Mouse (Mus musculus): ENCODE data around the gene Olfm2. TPM values are rescaled to one million over a fixed set of nuclear protein-coding genes. Genes with fewer than 3 reads are reported as not detected.
"Not testable (repeated sequence)": the region's sequence is repeated elsewhere in the genome, so short reads cannot be mapped to it uniquely, and the experiment has no call there.

Gene Olfm2
- polyA plus RNA-seq, 1 experiment from 2014 or later: 3.3 TPM

DNA sequence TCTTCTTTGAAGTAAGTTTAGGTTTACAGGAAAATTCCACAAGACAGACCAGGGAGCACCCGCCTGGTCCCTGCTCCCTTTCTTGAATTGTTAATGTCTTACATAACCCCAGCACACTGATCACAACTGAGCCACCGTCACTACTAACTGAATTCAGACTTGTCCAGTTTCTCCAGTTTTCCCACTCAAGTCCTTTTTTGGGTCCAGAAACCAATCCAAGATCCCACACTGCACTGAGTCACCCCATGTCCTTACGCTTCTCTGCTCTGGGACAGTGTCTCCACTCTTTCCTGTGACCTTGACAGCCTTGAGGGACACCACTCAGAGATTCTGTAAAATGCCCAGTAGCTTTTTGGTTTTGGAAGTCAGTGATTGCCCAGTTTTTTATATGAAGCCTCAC, 53.3 kb downstream of the Olfm2 start:
- 87% methylated on average over 3 of the region's 3 CpGs for WGBS
- H3K4me1 ChIP-seq (replicated peaks): peaks cover 8% of the 10 kb centered on the region; the same call in 1 of the 2 replicates
- H3K4me2 ChIP-seq: no peak overlapping the region
- ATAC-seq (ENCODE audit: insufficient number of reproducible peaks, insufficient read depth, low FRiP score, low TSS enrichment, low read depth): no peak
- no peak overlapping the region for H3K4me3 ChIP-seq (replicated peaks)
- H3K36me3 ChIP-seq: no peaks in the 10 kb centered on the region
- no peak overlapping the region for H3K27ac ChIP-seq
- H3K27me3 ChIP-seq: peaks cover 51% of the 10 kb centered on the region
- 0 out of 2 replicates have a peak, but pooled peaks cover 2% of the 10 kb centered on the region for H3K9me3 ChIP-seq
- no peak overlapping the region for H3K9ac ChIP-seq (replicated peaks)

DNA sequence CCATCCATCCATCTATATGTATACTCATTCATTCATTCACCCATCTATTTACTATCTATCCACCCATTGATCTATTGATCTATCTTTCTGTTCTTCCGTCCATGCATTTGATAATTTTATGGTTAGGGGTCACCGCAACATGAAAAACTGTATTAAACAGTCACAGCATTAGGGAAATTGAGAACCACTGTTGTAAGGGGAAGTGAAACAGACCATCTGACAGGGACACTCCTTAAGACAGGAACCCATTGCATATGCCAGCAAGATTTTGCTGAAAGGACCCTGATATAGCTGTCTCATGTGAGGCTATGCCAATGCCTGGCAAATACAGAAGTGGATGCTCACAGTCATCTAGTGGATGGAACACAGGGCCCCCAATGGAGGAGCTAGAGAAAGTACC, 55.7 kb downstream of the Olfm2 start:
- ATAC-seq (ENCODE audit: insufficient number of reproducible peaks, insufficient read depth, low FRiP score, low TSS enrichment, low read depth); H3K27ac ChIP-seq; H3K4me2 ChIP-seq; H3K9me3 ChIP-seq; H3K36me3 ChIP-seq; H3K4me1 ChIP-seq (replicated peaks); H3K4me3 ChIP-seq (replicated peaks); H3K9ac ChIP-seq (replicated peaks): not testable (repeated sequence)
- WGBS: 95% methylated on average over 2 of the region's 2 CpGs
- peaks cover 30% of the 10 kb centered on the region for H3K27me3 ChIP-seq

DNA sequence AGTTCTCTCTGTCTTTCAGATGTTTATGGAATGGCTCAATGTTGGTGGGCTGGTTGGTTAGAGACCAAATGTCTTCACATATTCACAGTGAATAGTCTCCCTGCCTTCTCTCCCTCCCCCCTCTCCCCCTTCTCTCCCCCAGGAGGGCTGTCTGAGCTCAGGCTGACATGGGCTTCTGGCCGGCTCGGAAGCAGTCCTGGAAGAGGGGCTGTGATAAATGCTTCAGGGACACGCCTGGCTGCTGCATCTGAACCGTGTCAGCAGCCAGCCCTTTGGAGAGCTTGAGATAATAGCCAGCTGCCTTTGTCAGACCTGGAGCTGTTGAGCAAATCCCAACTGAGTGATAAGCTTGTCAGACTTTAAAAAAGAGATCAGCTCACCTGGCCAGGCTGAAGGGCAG, 56.2 kb downstream of the Olfm2 start:
- H3K4me2 ChIP-seq: no peak overlapping the region
- ATAC-seq (ENCODE audit: insufficient number of reproducible peaks, insufficient read depth, low FRiP score, low TSS enrichment, low read depth): no peak
- peaks cover 6% of the 10 kb centered on the region; the same call in 1 of the 2 replicates for H3K4me1 ChIP-seq (replicated peaks)
- H3K9me3 ChIP-seq: no peaks in the 10 kb centered on the region
- 5% methylated on average over 4 of the region's 4 CpGs for WGBS
- no peak overlapping the region for H3K27ac ChIP-seq
- peaks cover 24% of the 10 kb centered on the region for H3K27me3 ChIP-seq
- no peak overlapping the region for H3K9ac ChIP-seq (replicated peaks)
- H3K4me3 ChIP-seq (replicated peaks): no peak overlapping the region
- no peaks in the 10 kb centered on the region for H3K36me3 ChIP-seq

DNA sequence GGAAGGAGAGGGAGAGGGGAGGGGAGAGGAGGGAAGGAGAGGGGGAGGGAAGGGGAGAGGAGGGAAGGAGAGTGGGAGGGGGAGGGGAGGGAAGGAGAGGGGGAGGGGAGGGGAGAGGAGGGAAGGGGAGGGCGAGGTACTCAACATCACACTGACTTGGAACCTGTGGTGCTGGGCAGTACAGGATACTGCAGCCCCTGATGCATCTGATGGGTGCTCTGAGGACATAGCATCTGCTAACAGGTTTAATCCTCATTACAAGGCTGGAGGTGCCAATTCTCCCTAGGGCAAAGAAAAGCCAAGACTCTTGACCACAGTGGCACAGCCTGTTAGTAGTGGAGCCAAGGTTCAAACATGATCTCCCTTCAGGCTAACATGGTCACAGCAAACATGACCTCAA, 56.7 kb downstream of the Olfm2 start:
- no peak overlapping the region for H3K27ac ChIP-seq

DNA sequence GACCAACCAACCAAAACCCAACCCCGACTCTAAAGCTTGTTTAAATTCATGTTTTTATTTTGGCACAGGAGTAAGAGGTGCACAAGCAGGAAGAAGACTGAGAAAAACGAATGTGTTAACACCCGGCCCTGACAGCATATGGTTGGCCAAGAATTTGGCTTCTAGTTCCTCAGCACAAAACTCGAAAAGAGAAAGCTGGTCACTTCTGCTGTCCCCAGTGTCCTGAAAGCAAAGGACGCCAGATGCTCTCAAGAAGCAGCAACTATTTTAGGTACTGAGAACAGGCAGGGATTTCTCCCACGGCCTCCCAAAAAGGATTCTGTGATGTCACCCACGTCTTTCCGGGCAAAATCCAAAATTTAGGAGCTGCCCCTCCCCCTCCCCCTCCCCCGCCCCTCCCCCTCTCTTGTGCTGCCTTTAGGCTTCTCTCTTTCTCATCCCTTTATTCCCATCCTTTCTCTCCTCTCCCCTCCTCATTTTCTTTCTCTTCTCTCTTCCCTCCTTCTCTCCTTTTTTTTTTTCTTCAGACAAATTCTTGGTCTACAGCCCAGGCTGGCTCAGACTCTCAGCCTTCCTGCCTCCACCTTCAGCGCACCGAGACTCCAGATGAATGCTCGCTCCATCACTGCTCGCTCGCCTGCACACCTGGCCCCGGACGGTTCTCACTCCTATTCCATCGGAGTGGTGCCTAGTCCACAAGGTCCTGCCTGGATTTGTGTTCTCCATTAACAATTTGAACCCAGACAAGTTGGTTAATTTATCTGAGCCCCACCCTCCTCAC, 60.9 kb downstream of the Olfm2 start:
- Histone ChIP-seq H3K4me2 (no peak overlapping the region), H3K9ac (replicated peaks) (no peak overlapping the region), H3K27me3 (no peaks in the 10 kb centered on the region), H3K4me1 (replicated peaks) (no peaks in the 10 kb centered on the region), H3K36me3 (no peaks in the 10 kb centered on the region), H3K4me3 (replicated peaks) (no peak overlapping the region), H3K27ac (no peak overlapping the region), H3K9me3 (0 out of 2 replicates have a peak, but pooled peaks cover 5% of the 10 kb centered on the region)
- no peak for ATAC-seq (ENCODE audit: insufficient number of reproducible peaks, insufficient read depth, low FRiP score, low TSS enrichment, low read depth)
- WGBS: 57% methylated on average over 17 of the region's 17 CpGs

More for the DNA sequence above, 56.7 kb downstream of the Olfm2 start:
- WGBS: 63% methylated on average over 1 of the region's 1 CpGs
- ATAC-seq (ENCODE audit: insufficient number of reproducible peaks, insufficient read depth, low FRiP score, low TSS enrichment, low read depth): no peak
- H3K27me3 ChIP-seq: peaks cover 19% of the 10 kb centered on the region
- no peak overlapping the region for H3K4me2 ChIP-seq
- no peaks in the 10 kb centered on the region for H3K36me3 ChIP-seq
- H3K4me1 ChIP-seq (replicated peaks): 0 out of 2 replicates have a peak, but pooled peaks cover 1% of the 10 kb centered on the region
- H3K4me3 ChIP-seq (replicated peaks): no peak overlapping the region
- H3K9ac ChIP-seq (replicated peaks): no peak overlapping the region
- H3K9me3 ChIP-seq: no peaks in the 10 kb centered on the region

DNA sequence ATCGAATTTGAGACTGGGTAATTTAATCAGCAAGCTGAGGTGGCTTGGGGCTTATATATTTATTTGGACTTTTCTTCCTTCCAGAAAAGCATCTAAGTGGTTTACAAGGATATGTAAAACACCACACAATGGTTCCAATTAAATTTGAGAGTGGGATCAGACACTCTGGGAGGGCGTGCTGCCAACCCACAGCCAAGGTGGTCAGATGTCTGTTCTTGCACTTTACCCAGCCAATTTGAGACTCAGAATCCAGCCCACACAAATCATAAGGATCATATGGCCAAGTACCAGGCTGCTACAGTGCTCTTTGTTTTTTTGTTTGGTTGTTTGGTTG, 63.8 kb downstream of the Olfm2 start:
- no peak overlapping the region for H3K4me2 ChIP-seq
- H3K9me3 ChIP-seq: 0 out of 2 replicates have a peak, but pooled peaks cover 5% of the 10 kb centered on the region
- no peaks in the 10 kb centered on the region for H3K27me3 ChIP-seq
- H3K4me1 ChIP-seq (replicated peaks): no peaks in the 10 kb centered on the region
- ATAC-seq (ENCODE audit: insufficient number of reproducible peaks, insufficient read depth, low FRiP score, low TSS enrichment, low read depth): no peak
- 50% methylated on average over 2 of the region's 2 CpGs for WGBS
- H3K9ac ChIP-seq (replicated peaks): no peak overlapping the region
- no peak overlapping the region for H3K27ac ChIP-seq
- H3K4me3 ChIP-seq (replicated peaks): no peak overlapping the region
- H3K36me3 ChIP-seq: no peaks in the 10 kb centered on the region

DNA sequence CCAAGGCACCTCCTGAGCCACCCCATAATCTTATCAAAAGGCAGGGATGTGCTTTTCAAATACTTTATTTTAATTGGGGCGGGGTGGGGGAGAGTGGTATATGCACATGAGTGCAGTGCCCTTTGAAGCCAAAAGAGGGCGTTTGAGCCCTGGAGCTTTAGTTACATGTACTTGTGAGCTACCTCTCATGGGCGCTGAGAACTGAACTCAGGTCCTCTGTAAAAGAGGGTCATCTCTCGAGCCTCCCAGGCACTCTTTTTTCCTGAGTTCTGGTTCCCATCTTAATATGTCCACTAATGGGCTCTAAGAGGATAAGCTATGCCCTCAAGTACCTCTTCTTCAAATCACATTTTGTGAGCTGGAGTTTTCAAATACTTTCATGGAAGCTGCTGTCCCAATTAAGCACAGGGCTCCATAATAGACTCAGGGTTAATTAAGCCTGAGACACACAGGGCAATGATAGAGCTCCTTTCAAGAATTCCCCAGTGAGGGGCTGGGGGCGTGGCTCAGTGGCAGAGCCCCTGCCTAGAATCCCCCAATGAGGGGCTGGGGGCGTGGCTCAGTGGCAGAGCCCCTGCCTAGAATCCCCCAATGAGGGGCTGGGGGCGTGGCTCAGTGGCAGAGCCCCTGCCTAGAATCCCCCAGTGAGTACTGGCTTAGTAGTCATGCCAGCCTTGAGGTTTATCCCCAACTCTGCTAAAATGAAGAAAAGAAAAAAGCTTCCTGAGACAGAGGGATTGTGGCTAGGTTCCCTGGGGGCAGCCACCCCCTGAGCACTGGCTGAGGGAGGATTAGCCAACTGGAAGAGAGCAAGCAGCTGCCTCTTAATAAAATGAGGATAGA, 64.4 kb downstream of the Olfm2 start:
- H3K9me3 ChIP-seq: 0 out of 2 replicates have a peak, but pooled peaks cover 5% of the 10 kb centered on the region
- H3K4me3 ChIP-seq (replicated peaks): no peak overlapping the region
- no peaks in the 10 kb centered on the region for H3K36me3 ChIP-seq
- H3K4me2 ChIP-seq: no peak overlapping the region
- no peaks in the 10 kb centered on the region for H3K4me1 ChIP-seq (replicated peaks)
- no peak overlapping the region for H3K9ac ChIP-seq (replicated peaks)
- peak; percentile 54; the same call in 1 of the 2 replicates for ATAC-seq (ENCODE audit: insufficient number of reproducible peaks, insufficient read depth, low FRiP score, low TSS enrichment, low read depth)
- WGBS: 44% methylated on average over 7 of the region's 7 CpGs
- no peak overlapping the region for H3K27ac ChIP-seq
- no peaks in the 10 kb centered on the region for H3K27me3 ChIP-seq

DNA sequence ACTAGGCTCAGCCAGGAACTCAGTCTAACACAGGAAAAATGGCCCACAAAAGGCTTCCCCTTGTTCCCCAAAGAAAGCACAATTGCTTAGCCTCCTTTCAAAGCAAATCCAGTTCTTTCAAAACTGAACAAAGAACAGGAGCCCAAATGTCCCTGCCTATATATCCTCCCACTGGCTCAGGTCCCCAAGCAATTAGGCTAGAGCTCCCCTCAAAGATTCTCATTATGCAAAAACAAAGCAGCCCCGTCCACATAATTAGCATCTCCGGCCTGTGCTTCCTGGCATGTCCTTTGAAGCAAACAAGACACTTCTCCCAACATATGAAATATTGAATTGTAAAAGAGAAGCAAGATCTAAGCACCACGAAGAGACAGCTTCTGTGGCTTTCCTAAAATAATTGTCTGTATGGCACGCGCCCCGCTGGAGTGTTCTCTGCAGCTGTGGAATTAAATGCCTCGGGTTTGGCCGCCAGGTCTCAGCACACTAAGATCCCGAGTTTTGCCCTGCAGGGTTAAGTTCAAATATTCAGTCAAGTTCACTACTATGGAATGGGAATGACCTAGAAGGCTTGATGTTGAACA, 65.7 kb downstream of the Olfm2 start:
- H3K36me3 ChIP-seq: no peaks in the 10 kb centered on the region
- H3K4me3 ChIP-seq (replicated peaks): no peak overlapping the region
- 0 out of 2 replicates have a peak, but pooled peaks cover 5% of the 10 kb centered on the region for H3K9me3 ChIP-seq
- no peak overlapping the region for H3K27ac ChIP-seq
- ATAC-seq (ENCODE audit: insufficient number of reproducible peaks, insufficient read depth, low FRiP score, low TSS enrichment, low read depth): no peak
- H3K27me3 ChIP-seq: no peaks in the 10 kb centered on the region
- no peak overlapping the region for H3K9ac ChIP-seq (replicated peaks)
- no peaks in the 10 kb centered on the region for H3K4me1 ChIP-seq (replicated peaks)
- 80% methylated on average over 9 of the region's 9 CpGs for WGBS
- H3K4me2 ChIP-seq: no peak overlapping the region

DNA sequence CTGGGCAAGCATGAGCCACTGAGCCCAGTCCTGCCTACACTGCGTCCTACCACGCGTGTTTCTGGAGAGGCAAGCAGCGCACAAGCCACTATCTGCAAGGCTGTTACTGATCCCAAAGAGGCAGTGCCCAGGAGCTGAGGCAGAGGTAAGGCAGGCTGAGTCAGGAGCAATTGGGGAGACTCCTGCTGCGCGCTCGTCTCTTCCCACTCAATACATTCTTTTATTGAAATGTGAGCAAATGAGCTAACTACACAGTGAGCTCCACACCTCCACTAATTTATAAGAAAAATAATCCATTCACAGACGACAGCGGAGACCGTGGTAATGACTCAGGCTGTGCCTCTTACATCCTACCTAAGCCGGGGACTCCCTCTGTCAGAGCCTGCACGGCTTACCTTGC, 68.3 kb downstream of the Olfm2 start:
- H3K27me3 ChIP-seq: no peaks in the 10 kb centered on the region
- H3K9me3 ChIP-seq: 0 out of 2 replicates have a peak, but pooled peaks cover 5% of the 10 kb centered on the region
- H3K4me2 ChIP-seq: no peak overlapping the region
- no peaks in the 10 kb centered on the region for H3K4me1 ChIP-seq (replicated peaks)
- no peak overlapping the region for H3K27ac ChIP-seq
- 90% methylated on average over 12 of the region's 12 CpGs for WGBS
- ATAC-seq (ENCODE audit: insufficient number of reproducible peaks, insufficient read depth, low FRiP score, low TSS enrichment, low read depth): no peak
- no peak overlapping the region for H3K9ac ChIP-seq (replicated peaks)
- H3K4me3 ChIP-seq (replicated peaks): no peak overlapping the region
- no peaks in the 10 kb centered on the region for H3K36me3 ChIP-seq

DNA sequence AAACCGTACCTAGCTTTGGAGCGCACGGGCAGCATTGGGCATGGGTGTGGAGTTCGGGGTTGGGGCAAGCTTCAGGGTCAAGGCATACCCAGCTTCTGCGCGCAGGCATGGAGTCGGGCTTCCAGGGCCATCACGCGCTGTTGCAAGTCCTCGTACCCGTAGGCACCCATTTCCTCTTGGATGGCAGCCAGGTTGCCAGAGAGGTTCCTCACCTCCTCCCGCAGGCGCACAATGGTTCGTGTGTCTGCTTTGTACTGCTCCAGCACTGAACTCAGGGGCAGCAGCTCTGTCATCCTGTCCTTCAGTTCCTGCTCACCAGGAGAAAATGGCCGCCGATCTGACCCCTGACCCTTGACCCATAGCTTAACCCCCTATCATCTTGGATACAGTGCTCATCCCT, 74.1 kb downstream of the Olfm2 start:
- H3K27me3 ChIP-seq: no peaks in the 10 kb centered on the region
- H3K36me3 ChIP-seq: no peaks in the 10 kb centered on the region
- ATAC-seq (ENCODE audit: insufficient number of reproducible peaks, insufficient read depth, low FRiP score, low TSS enrichment, low read depth): no peak
- H3K4me1 ChIP-seq (replicated peaks): no peaks in the 10 kb centered on the region
- no peak overlapping the region for H3K4me2 ChIP-seq
- no peak overlapping the region for H3K9ac ChIP-seq (replicated peaks)
- H3K9me3 ChIP-seq: no peaks in the 10 kb centered on the region
- H3K4me3 ChIP-seq (replicated peaks): no peak overlapping the region
- H3K27ac ChIP-seq: no peak overlapping the region
- 87% methylated on average over 16 of the region's 16 CpGs for WGBS

DNA sequence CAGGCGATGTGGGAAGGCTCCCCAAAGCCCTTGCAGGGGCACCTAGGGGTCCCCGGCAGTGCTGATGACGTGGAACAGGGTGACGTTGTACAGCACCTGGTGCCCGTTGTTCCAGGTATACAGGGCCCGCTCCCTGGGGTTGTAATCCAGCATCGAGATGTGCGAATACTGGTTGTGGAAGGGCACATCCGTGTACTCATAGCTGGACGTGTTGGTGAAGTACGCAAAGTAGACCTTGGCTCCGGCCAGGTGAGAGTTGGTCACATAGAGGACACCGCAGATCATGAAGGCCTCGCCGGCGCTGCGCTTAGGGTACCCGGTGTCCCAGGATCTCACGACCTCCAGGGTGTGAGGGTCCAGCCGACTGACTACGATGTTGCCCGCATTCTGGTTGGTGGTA, 78.1 kb downstream of the Olfm2 start:
- H3K4me1 ChIP-seq (replicated peaks): peaks cover 12% of the 10 kb centered on the region
- no peaks in the 10 kb centered on the region for H3K9me3 ChIP-seq
- H3K27ac ChIP-seq: no peak overlapping the region
- H3K9ac ChIP-seq (replicated peaks): no peak overlapping the region
- WGBS: 93% methylated on average over 22 of the region's 22 CpGs
- H3K4me3 ChIP-seq (replicated peaks): no peak overlapping the region
- ATAC-seq (ENCODE audit: insufficient number of reproducible peaks, insufficient read depth, low FRiP score, low TSS enrichment, low read depth): no peak
- no peaks in the 10 kb centered on the region for H3K27me3 ChIP-seq
- no peak overlapping the region for H3K4me2 ChIP-seq
- peaks cover 22% of the 10 kb centered on the region for H3K36me3 ChIP-seq
